Mouse (Mus musculus): ENCODE data around the gene Ism2. TPM values are rescaled to one million over a fixed set of nuclear protein-coding genes. Genes with fewer than 3 reads are reported as not detected.
"Not testable (repeated sequence)": the region's sequence is repeated elsewhere in the genome, so short reads cannot be mapped to it uniquely, and the experiment has no call there.

Gene Ism2
- polyA plus RNA-seq, 1 experiment from 2014 or later: 0.44 TPM

GRCm38 (mm10) chr12:87284726-87285125, 14.8 kb downstream of the Ism2 start:
- 71% methylated on average over 5 of the region's 5 CpGs for WGBS
- H3K36me3 ChIP-seq: no peaks in the 10 kb centered on the region
- ATAC-seq (ENCODE audit: insufficient read depth, low FRiP score, low read depth): no peak
- H3K27me3 ChIP-seq (replicated peaks): no peaks in the 10 kb centered on the region
- no peaks in the 10 kb centered on the region for H3K9me3 ChIP-seq
- no peak overlapping the region for H3K4me3 ChIP-seq (replicated peaks)
- no peak overlapping the region for H3K4me2 ChIP-seq
- H3K4me1 ChIP-seq: no peaks in the 10 kb centered on the region
- H3K27ac ChIP-seq: no peak overlapping the region
- H3K9ac ChIP-seq: no peak overlapping the region

GRCm38 (mm10) chr12:87284268-87284667, 15.2 kb downstream of the Ism2 start:
- no peaks in the 10 kb centered on the region for H3K4me1 ChIP-seq
- 73% methylated on average over 4 of the region's 4 CpGs for WGBS
- H3K4me2 ChIP-seq: no peak overlapping the region
- no peak overlapping the region for H3K4me3 ChIP-seq (replicated peaks)
- no peaks in the 10 kb centered on the region for H3K36me3 ChIP-seq
- H3K9me3 ChIP-seq: no peaks in the 10 kb centered on the region
- no peak overlapping the region for H3K9ac ChIP-seq
- H3K27ac ChIP-seq: no peak overlapping the region
- no peaks in the 10 kb centered on the region for H3K27me3 ChIP-seq (replicated peaks)
- ATAC-seq (ENCODE audit: insufficient read depth, low FRiP score, low read depth): no peak

DNA sequence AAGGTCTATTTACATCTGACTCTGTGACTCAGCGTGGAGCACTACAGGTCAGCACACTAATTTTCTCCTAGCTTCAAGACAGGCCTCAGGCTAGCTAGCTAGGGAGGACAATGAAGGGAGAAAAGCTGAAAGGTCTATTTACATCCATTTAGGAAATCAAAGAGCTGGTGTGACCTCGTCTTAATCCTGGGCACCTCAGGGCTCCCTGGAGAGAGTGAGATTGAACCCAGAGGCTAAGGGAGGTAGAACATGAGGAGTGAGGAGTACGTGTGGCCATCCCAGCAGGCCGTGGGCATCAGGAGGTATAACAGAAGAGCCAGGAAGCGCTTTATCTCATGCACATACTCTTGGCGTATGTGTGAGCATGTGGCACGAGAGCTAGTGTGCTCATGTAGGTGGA, 15.8 kb downstream of the Ism2 start:
- WGBS: 65% methylated on average over 7 of the region's 7 CpGs
- no peak overlapping the region for H3K4me2 ChIP-seq
- no peaks in the 10 kb centered on the region for H3K9me3 ChIP-seq
- no peaks in the 10 kb centered on the region for H3K4me1 ChIP-seq
- H3K27ac ChIP-seq: no peak overlapping the region
- no peaks in the 10 kb centered on the region for H3K36me3 ChIP-seq
- no peaks in the 10 kb centered on the region for H3K27me3 ChIP-seq (replicated peaks)
- no peak overlapping the region for H3K9ac ChIP-seq
- no peak overlapping the region for H3K4me3 ChIP-seq (replicated peaks)
- ATAC-seq (ENCODE audit: insufficient read depth, low FRiP score, low read depth): no peak

- H3K4me3 ChIP-seq (replicated peaks): no peak overlapping the region
- no peaks in the 10 kb centered on the region for H3K4me1 ChIP-seq
- H3K9me3 ChIP-seq: no peaks in the 10 kb centered on the region
- no peak overlapping the region for H3K9ac ChIP-seq
- WGBS: 95% methylated on average over 4 of the region's 4 CpGs
- H3K27ac ChIP-seq: no peak overlapping the region
- H3K36me3 ChIP-seq: no peaks in the 10 kb centered on the region
- H3K27me3 ChIP-seq (replicated peaks): no peaks in the 10 kb centered on the region
- no peak overlapping the region for H3K4me2 ChIP-seq
- ATAC-seq (ENCODE audit: insufficient read depth, low FRiP score, low read depth): no peak
Observed at GRCm38 (mm10) chr12:87282743-87283142, 16.8 kb downstream of the Ism2 start.

- no peak overlapping the region for H3K4me2 ChIP-seq
- H3K9ac ChIP-seq: no peak overlapping the region
- no peaks in the 10 kb centered on the region for H3K4me1 ChIP-seq
- no peak overlapping the region for H3K4me3 ChIP-seq (replicated peaks)
- no peaks in the 10 kb centered on the region for H3K27me3 ChIP-seq (replicated peaks)
- H3K27ac ChIP-seq: no peak overlapping the region
- no peaks in the 10 kb centered on the region for H3K9me3 ChIP-seq
- WGBS: 54% methylated on average over 1 of the region's 1 CpGs
- H3K36me3 ChIP-seq: no peaks in the 10 kb centered on the region
- ATAC-seq (ENCODE audit: insufficient read depth, low FRiP score, low read depth): no peak
Observed at GRCm38 (mm10) chr12:87281766-87282165, 17.7 kb downstream of the Ism2 start.

DNA sequence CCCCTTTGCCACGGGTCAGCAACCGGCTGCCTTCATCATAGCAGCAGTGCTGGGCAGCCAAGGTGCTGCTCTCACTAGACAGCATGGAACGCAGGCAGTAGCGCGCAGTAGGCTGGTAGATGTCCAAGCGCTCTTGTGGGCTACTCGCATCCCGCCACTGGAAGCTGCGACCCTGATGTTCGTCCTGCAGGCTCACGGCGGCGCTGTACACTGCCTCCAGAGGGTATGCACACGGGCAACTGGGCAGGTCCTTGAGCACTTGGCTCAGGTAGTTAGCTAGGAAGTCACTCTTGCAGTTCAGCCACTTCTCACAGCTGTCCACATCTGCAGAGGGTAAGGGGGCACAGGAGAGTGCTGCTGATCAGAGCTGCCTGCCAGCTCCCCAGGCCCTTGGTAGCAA, 19.6 kb downstream of the Ism2 start:
- Histone ChIP-seq H3K27me3 (replicated peaks) (no peaks in the 10 kb centered on the region), H3K4me1 (no peaks in the 10 kb centered on the region), H3K4me3 (replicated peaks) (no peak overlapping the region), H3K27ac (no peak overlapping the region), H3K9ac (no peak overlapping the region), H3K36me3 (peaks cover 3% of the 10 kb centered on the region; the same call in 1 of the 2 replicates), H3K9me3 (no peaks in the 10 kb centered on the region), H3K4me2 (no peak overlapping the region)
- 54% methylated on average over 14 of the region's 14 CpGs for WGBS
- ATAC-seq (ENCODE audit: insufficient read depth, low FRiP score, low read depth): no peak

DNA sequence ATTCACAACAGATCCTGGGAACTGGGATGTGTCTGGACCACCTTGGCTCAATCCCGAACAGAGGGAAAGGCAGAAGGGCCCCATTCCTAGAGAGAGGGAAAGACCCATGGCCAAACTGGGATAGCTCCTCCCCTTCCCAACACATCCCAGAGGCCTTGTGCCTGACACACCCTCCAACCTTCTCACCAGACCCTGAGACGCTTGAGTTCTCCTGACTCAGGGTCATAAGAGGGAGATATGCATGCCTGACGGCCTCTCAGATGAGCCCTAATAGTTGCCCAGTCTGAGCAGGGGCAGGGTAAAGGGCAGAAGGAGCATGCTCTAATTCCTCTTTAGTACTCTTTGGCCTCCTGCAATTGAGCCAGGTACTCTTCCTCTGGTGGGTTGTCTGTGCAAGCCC, 20.2 kb downstream of the Ism2 start:
- H3K9ac ChIP-seq: no peak overlapping the region
- no peak overlapping the region for H3K27ac ChIP-seq
- 40% methylated on average over 3 of the region's 3 CpGs for WGBS
- ATAC-seq (ENCODE audit: insufficient read depth, low FRiP score, low read depth): no peak
- H3K4me1 ChIP-seq: no peaks in the 10 kb centered on the region
- no peaks in the 10 kb centered on the region for H3K9me3 ChIP-seq
- H3K4me2 ChIP-seq: no peak overlapping the region
- H3K4me3 ChIP-seq (replicated peaks): no peak overlapping the region
- no peaks in the 10 kb centered on the region for H3K27me3 ChIP-seq (replicated peaks)
- H3K36me3 ChIP-seq: peaks cover 8% of the 10 kb centered on the region

DNA sequence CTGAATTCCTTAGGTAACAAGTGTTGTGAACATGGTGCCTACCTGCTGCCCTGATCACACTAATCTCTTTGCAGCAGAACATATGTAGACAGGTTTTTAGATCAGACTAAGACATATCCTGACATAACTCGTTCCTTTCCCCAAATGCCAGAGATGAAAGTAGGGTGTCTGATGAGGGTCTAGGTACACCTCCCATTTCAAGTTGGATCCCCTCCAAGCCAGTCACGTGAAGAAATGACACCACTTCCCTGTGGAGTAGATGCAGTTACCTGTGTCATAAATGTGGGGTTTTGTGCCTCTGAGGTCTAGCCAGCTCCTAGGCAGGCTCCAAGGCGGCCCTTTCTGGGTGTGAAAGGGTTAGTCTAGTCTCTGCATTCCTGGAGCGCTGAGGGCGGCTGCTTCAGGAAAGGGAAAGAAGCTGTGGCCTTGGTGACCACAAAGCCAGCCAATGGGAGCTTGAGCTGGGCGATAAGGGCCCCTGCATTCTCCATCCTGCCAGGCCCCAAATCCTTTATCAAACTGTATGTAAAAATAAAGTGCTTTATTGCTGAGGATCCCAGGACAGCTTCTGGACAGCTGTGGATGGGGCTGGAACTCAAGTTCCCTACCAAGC, 21.3 kb downstream of the Ism2 start:
- Histone ChIP-seq H3K4me3 (replicated peaks) (no peak overlapping the region), H3K9me3 (no peaks in the 10 kb centered on the region), H3K9ac (no peak overlapping the region), H3K4me2 (peak overlapping the region; percentile 11), H3K27ac (no peak overlapping the region), H3K36me3 (peaks cover 16% of the 10 kb centered on the region), H3K27me3 (replicated peaks) (no peaks in the 10 kb centered on the region), H3K4me1 (no peaks in the 10 kb centered on the region)
- ATAC-seq (ENCODE audit: insufficient read depth, low FRiP score, low read depth): peak; percentile 54
- 12% methylated on average over 6 of the region's 6 CpGs for WGBS

- H3K4me1 ChIP-seq; ATAC-seq (ENCODE audit: insufficient read depth, low FRiP score, low read depth); H3K9ac ChIP-seq; H3K27me3 ChIP-seq (replicated peaks); H3K4me3 ChIP-seq (replicated peaks); H3K9me3 ChIP-seq; H3K27ac ChIP-seq; H3K4me2 ChIP-seq: not testable (repeated sequence)
- peaks cover 26% of the 10 kb centered on the region for H3K36me3 ChIP-seq
- 88% methylated on average over 4 of the region's 4 CpGs for WGBS
Observed at GRCm38 (mm10) chr12:87277251-87277650, 22.3 kb downstream of the Ism2 start.

GRCm38 (mm10) chr12:87274853-87275831, 24.4 kb downstream of the Ism2 start:
- no peak overlapping the region for H3K4me3 ChIP-seq (replicated peaks)
- H3K4me1 ChIP-seq: no peaks in the 10 kb centered on the region
- ATAC-seq (ENCODE audit: insufficient read depth, low FRiP score, low read depth): no peak
- H3K4me2 ChIP-seq: no peak overlapping the region
- WGBS: 86% methylated on average over 9 of the region's 9 CpGs
- H3K27ac ChIP-seq: no peak overlapping the region
- H3K9me3 ChIP-seq: no peaks in the 10 kb centered on the region
- H3K9ac ChIP-seq: no peak overlapping the region
- no peaks in the 10 kb centered on the region for H3K27me3 ChIP-seq (replicated peaks)
- peaks cover 47% of the 10 kb centered on the region for H3K36me3 ChIP-seq

GRCm38 (mm10) chr12:87267682-87268081, 31.8 kb downstream of the Ism2 start:
- ATAC-seq (ENCODE audit: insufficient read depth, low FRiP score, low read depth): no peak
- Histone ChIP-seq H3K9me3 (no peaks in the 10 kb centered on the region), H3K4me2 (peak overlapping the region; percentile 77), H3K36me3 (peaks cover 42% of the 10 kb centered on the region), H3K4me1 (peaks cover 6% of the 10 kb centered on the region), H3K27ac (no peak overlapping the region), H3K9ac (no peak overlapping the region), H3K4me3 (replicated peaks) (peak overlapping the region; percentile 89), H3K27me3 (replicated peaks) (no peaks in the 10 kb centered on the region)
- WGBS: 16% methylated on average over 4 of the region's 4 CpGs

GRCm38 (mm10) chr12:87266827-87267603, 32.5 kb downstream of the Ism2 start:
- Histone ChIP-seq H3K9me3 (no peaks in the 10 kb centered on the region), H3K4me3 (replicated peaks) (peak overlapping the region; percentile 89), H3K9ac (peak overlapping the region; percentile 92), H3K27ac (peak overlapping the region; percentile 91), H3K36me3 (peaks cover 39% of the 10 kb centered on the region), H3K27me3 (replicated peaks) (no peaks in the 10 kb centered on the region), H3K4me1 (peaks cover 6% of the 10 kb centered on the region), H3K4me2 (peak overlapping the region; percentile 77)
- peak; percentile 59 for ATAC-seq (ENCODE audit: insufficient read depth, low FRiP score, low read depth)
- under 1% methylated on average over 31 of the region's 31 CpGs for WGBS
